Mouse (Mus musculus): ENCODE measurements at regions not wholly inside any gene's neighbourhood (a gene's known extent, or its start where the extent isn't known, plus 50 kb on each side); places are given as distances from the start of the nearest gene placed in this dataset.

DNA sequence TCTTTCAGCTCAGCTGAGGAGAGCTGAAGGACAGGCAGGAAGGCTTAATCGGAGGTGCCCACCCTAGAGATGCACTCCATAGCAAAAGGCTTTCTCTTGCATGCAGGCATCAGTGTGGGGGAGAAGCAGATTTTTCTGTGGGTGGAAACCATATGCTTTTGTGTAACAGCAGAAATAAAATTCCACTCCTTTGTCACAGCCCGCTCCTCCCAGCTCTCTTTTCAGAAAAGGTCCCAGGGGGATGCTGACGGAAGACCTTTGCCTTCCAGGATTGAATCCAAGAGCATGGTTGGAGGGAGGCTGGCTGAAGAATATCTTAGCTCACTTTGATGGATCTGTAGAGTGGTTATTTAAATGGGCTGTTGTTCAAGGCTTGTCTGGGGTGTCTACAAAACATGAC, 336.8 kb upstream of the Map3k7 start:
- no peak for DNase-seq

DNA sequence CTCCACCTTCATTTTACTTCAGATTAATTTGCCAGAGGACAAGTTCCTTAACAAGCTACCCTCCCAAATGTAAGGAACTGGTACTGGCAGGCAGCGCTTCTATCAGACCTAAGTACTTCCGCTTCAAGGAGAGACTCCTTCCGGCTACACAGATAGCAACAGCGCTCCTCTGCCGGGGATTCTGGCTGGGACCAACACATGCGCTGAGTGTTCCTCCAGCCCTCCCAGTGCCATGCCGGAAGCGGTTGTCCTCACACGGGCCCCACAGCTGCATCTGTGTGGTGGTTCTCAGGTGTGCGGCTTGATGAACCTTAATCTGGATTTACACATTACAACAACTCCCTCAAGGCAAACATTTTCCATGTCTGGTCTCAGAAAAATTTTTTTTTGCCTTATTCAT, 336.1 kb upstream of the Map3k7 start:
- no peak for DNase-seq

DNA sequence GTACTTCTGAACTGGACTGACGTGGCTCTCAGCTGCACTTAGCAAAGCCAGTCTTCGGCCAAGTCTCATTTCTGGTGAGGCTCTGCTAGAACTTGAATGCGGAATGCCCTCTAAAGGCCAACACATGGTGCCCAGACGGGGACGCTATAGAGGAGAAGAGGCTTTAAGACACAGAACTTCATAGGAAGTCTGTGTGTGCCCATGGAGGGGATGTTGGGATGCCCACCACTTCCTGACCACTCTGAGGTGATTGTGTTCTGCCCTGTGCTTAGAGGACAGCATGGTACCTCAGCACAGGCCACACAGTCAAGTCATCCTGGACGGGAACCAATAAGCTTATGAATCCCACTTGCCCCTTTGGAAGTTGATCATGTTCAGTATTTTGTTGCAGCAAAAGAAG, 325.3 kb upstream of the Map3k7 start:
- no peak for DNase-seq

GRCm38 (mm10) chr4:31642161-31642560, 321.7 kb upstream of the Map3k7 start:
- DNase-seq: no peak

DNA sequence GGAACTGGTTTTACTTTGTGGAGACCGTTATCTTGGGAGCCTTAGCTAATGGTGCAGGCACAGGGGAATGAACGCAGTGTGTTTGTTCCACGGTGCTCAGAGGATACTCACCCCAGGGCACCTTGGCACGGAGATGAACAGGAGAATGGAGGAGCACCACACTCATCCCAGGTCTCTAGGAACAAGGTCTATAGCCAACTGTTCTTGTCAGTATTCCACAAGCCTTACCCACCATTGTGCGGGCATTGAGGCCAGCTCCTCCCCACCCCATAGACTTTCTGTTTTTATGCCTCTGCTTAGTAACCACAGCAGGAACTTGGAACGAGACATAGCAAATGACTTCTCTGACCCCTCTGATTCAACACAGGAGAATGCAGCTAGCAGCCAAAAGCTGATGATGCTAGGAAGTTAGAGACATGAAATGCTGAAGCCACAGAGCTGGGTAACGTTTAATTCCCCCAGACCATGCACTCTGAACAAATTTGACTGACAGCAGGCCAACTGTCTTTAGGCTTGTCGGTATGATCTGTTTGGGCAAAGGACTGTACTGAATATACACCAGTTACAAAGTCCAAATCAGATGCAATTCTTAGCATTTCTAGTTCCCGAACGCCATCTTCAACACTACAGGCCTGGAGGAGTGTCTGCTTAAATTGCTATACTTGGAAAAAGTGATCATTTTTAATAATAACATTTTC, 321.2 kb upstream of the Map3k7 start:
- DNase-seq: peak in 1 of 2 experiments; percentile 16

GRCm38 (mm10) chr4:31648631-31649368, 315.1 kb upstream of the Map3k7 start:
- DNase-seq: peak in 1 of 2 experiments; percentile 40

DNA sequence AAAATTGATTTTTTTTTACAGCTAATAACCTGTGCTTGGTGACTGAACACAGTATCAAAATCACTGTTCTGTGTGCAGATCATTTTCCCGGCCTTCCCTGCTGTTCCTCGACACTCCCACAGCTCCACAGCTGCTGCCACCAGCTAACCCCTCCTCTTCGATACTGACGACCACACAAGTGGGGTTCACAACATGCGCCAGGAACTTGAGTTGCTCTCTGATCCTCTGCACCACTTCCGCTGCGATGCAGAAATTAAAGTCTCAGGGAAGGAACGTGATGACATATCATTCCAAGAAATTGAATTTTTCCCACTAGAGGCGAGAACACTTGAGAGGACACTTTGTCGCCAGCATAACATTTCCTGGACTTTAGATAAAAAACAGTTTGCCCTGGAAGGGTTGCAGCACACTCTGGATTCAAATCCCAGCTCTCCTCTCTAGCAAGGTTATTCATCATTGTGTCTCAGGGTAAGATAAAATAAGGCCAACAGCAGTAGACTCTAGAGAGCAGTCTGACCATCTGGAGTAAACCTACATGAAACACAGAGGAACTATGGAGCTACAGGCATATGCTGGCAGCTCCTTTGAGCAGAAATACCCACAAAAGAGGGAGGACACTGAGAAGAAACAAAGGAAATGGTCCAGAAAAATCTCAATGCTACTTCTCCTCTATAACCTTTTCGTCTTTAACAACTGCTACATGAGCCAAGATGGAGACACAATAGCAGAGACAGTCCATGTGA, 308.4 kb upstream of the Map3k7 start:
- DNase-seq: peak in 1 of 2 experiments; percentile 36

DNA sequence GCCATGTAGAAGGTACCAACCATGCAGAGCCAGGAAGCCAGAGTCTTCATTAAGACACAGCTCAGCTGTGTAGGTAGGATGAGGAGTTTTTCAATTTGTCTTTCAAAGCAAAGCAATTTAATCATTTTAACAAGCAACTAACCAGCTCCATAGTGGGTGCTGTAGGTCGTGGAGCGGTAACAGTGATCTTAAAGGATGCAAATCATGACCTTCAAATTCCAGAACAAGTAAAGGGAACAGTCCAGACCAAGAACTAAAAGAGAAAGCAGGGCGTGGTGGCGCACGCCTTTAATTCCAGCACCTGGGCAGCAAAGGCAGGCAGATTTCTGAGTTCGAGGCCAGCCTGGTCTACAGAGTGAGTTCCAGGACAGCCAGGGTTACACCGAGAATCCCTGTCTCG, 307.8 kb upstream of the Map3k7 start:
- DNase-seq: no peak

GRCm38 (mm10) chr4:31658820-31659219, 305.1 kb upstream of the Map3k7 start:
- no peak for DNase-seq

GRCm38 (mm10) chr4:31660896-31661295, 303.0 kb upstream of the Map3k7 start:
- DNase-seq: no peak

- DNase-seq: no peak
Observed at GRCm38 (mm10) chr4:31671530-31672170, 292.2 kb upstream of the Map3k7 start.

- no peak for DNase-seq
Observed at GRCm38 (mm10) chr4:31672171-31672841, 291.6 kb upstream of the Map3k7 start.

- no peak for DNase-seq
Observed at GRCm38 (mm10) chr4:31672842-31673171, 291.1 kb upstream of the Map3k7 start.

GRCm38 (mm10) chr4:31679007-31679590, 284.8 kb upstream of the Map3k7 start:
- DNase-seq: no peak

- no peak for DNase-seq
Observed at GRCm38 (mm10) chr4:31680958-31681357, 282.9 kb upstream of the Map3k7 start.

DNA sequence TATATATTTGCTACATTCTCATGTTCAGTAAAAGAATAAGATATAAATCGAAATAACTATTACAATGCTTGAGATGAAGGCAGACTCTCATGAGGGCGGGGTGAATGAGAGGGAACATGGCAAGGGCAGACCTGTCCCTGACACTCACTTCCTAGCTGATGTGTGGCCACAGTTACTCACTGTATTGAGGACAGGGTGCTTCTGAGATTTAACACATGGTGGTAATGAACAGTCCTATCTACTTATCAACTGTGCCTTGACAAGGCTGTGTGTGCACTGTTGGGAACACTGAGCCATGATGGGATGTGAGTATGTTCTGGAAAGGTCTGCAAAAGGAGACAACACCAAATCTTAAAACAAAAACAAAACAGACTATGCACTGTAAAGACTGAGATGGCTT, 274.8 kb upstream of the Map3k7 start:
- DNase-seq: no peak

- DNase-seq: no peak
Observed at GRCm38 (mm10) chr4:31697769-31698505, 266.0 kb upstream of the Map3k7 start.

- no peak for DNase-seq
Observed at GRCm38 (mm10) chr4:31698506-31698782, 265.5 kb upstream of the Map3k7 start.

DNA sequence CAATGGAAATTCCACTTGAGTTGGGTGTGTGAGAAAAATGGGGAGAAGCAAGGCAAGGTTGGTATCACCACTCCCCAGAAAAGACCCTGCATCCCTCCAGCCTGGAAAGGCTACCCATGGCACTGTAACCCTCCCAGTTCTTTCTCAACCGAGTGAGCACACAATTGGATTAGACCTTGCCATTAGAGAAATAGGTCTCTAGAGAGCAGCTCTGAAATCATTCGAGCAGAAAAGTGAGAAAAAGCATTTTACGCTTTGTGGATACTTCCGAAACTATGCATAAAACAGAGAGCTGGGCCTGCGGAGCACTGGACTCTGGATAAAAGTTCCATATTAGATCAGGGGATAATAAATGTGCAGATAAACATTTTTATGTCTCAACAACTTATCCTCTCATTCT, 264.6 kb upstream of the Map3k7 start:
- no peak for DNase-seq

DNA sequence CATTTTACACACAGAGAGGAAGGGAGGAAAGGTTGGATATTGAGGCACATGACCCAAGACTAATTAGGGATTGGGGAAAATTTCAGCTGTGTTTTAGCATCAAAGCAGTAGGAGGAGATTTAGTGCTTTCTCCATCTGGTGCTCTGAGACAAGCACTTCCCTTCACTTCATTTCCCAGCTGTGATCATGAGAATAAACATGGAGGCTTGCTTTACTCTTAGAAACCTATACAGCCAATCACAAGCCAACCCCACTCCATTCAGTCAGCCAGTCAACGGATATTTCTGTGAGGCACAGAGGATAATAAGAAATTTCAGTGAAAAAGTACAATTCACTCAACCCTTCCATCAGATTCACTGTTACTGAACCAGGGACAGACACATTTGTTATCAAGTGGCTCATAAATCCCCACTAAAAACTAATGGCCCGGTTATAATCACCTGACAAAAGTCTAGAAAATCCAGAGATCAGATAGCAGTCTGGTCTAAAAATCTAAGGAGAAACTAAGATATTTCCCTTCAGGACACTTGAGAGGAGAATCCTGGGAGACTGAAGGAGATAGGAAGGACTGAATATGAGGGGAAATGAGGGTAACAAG, 249.7 kb upstream of the Map3k7 start:
- DNase-seq: no peak

DNA sequence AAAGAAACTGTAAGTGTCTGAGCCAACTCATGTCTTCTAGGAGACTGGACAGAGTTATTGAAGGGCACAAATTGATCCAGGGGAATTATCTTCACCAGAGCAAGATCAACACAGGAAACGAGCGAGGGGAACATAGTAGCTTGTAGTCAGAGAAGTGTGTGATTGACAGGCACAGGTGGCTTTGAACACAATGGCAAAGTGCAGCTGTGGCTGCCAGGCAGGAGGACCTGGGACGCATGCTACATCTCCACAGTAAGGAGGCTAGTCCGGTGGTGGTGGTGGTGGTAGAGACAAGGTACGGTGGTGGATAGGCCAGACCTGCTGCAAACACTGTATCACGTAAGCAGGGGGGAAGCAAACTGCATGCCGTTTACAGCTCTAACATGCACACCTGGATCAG, 240.4 kb upstream of the Map3k7 start:
- DNase-seq: no peak

GRCm38 (mm10) chr4:31724400-31724799, 239.5 kb upstream of the Map3k7 start:
- DNase-seq: no peak
